Mouse (Mus musculus) liver, embryonic 11.5 days (tissue): Measurements from ENCODE around the gene Atl3. TPM values are rescaled to one million over a fixed set of nuclear protein-coding genes. Genes with fewer than 3 reads are reported as not detected.

Source experiments
- ATAC-seq: fragments of 200-750 bp; cut with Nextera tagmentation; replicated peaks from 2 replicates; pipeline ENCODE4 v1.8.0; 2017; ENCODE audit warnings: moderate number of reproducible peaks, mild to moderate bottlenecking, moderate TSS enrichment, moderate library complexity; ENCODE audit not compliant: low FRiP score
- DNase-seq: peaks from one replicate; pipeline ENCODE4 v3.0.0-alpha.2; 2017; ENCODE audit warnings: low spot score
- H3K27ac ChIP-seq: fragments of 300-500 bp; sonication (generic); 2 replicates; pipeline ENCODE4 v1.5.1; 2014; ENCODE audit warnings: mild to moderate bottlenecking, low read depth, low read length, control low read depth
- H3K27me3 ChIP-seq: fragments of 300-500 bp; sonication (generic); replicated peaks from 2 replicates; pipeline ENCODE4 v1.6.1; 2014; ENCODE audit warnings: low read length, mixed read lengths; ENCODE audit not compliant: control insufficient read depth, insufficient read depth
- H3K36me3 ChIP-seq: fragments of 300-500 bp; sonication (generic); 2 replicates; pipeline ENCODE4 v1.6.1; 2014; ENCODE audit warnings: mild to moderate bottlenecking, low read length, moderate library complexity, mixed read lengths; ENCODE audit not compliant: control insufficient read depth, insufficient read depth
- H3K4me1 ChIP-seq: fragments of 300-500 bp; sonication (generic); replicated peaks from 2 replicates; pipeline ENCODE4 v1.6.1; 2014; ENCODE audit warnings: low read length, mixed read lengths; ENCODE audit not compliant: control insufficient read depth, insufficient read depth
- H3K4me2 ChIP-seq: fragments of 300-500 bp; sonication (generic); 2 replicates; pipeline ENCODE4 v1.6.1; 2014; ENCODE audit warnings: mild to moderate bottlenecking, control low read depth, moderate library complexity
- H3K4me3 ChIP-seq: fragments of 300-500 bp; sonication (generic); 2 replicates; pipeline ENCODE4 v1.5.1; 2014; ENCODE audit warnings: low read depth, low read length, control low read depth
- H3K9ac ChIP-seq: fragments of 300-500 bp; sonication (generic); 2 replicates; pipeline ENCODE4 v1.6.1; 2014; ENCODE audit warnings: low read depth, low read length, control low read depth
- H3K9me3 ChIP-seq: fragments of 300-500 bp; sonication (generic); 2 replicates; pipeline ENCODE4 v1.6.1; 2016; ENCODE audit warnings: low read length, inconsistent platforms, mixed read lengths; ENCODE audit not compliant: control insufficient read depth
- WGBS: fragments of 180-500 bp; shearing (Covaris S2); extraction: QIAGEN DNeasy Blood & Tissue Kit; methylation state at CpG from one replicate; pipeline ENCODE4 v1.1.7; 2014; 5-methylcytosine and 5-hydroxymethylcytosine counted together
- polyA plus RNA-seq: library from polyadenylated mRNA; unstranded; fragments of >200 nt; fragmentation: Nextera tagmentation; extraction: Ambion mirVana; gene quantifications from 2 replicates; pipeline ENCODE4 v1.2.1, GENCODE M21; 2014

The Atl3 gene
- polyA plus RNA-seq, 1 experiment from 2014 or later, result 10.7 TPM

DNA sequence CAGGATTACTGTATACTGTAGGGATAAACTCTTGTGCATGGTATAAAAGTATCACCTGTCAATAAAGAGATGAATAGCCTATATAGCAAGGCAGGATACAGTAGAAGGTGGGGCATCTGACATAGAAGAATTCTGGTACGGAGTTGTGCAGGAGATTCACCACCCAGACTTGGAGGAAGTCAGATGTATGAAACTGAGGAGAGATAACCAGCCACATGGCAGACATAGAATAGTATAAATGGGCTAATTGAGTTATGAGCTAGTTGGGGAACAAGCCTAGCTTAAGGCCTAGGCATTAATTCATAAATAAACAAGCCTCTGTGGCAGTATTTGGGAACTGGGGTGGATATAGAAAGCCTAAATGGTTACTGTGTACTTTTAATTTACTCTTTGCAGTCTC is 22.6 kb downstream of the Atl3 start:
- H3K27ac ChIP-seq, result no peak overlapping the region
- H3K27me3 ChIP-seq, result no peaks in the 10 kb centered on the region
- H3K9me3 ChIP-seq, result no peaks in the 10 kb centered on the region
- no peak overlapping the region for H3K4me3 ChIP-seq
- WGBS, result 71% methylated on average over 1 of the region's 1 CpGs
- H3K36me3 ChIP-seq, result peaks cover 3% of the 10 kb centered on the region; the same call in 1 of the 2 replicates
- no peak for DNase-seq
- H3K9ac ChIP-seq, result no peak overlapping the region
- ATAC-seq, result no peak
- H3K4me2 ChIP-seq, result no peak overlapping the region
- H3K4me1 ChIP-seq, result peaks cover 3% of the 10 kb centered on the region; the same call in 1 of the 2 replicates

GRCm38 (mm10) chr19:7521619-7522018 is 27.8 kb downstream of the Atl3 start:
- ATAC-seq (no peak), DNase-seq (no peak)
- H3K27me3 ChIP-seq, result no peaks in the 10 kb centered on the region
- H3K4me2 ChIP-seq, result no peak overlapping the region
- H3K9ac ChIP-seq, result no peak overlapping the region
- peaks cover 1% of the 10 kb centered on the region; the same call in 1 of the 2 replicates for H3K4me1 ChIP-seq
- peaks cover 15% of the 10 kb centered on the region for H3K36me3 ChIP-seq
- H3K4me3 ChIP-seq, result no peak overlapping the region
- WGBS, result 91% methylated on average over 3 of the region's 3 CpGs
- H3K27ac ChIP-seq, result no peak overlapping the region
- no peaks in the 10 kb centered on the region for H3K9me3 ChIP-seq

DNA sequence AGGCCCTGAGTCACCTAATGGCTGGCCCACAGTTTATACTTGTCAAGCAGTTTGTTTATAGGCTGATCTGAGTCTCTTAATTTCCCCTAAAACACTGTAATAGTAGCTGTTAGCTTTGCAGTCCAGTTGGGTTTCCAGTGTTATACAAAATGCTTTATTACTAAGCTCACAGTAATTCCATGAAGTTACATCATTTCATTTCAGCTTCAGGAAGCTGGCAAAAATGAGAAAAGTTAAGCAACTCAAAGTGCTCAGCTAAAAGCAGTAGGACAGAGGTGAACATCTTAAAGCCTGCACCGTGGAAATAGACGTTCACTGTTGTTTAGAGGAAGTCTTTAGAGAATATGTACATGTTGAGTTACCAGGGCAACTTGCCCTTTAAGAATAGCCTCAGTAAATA is 29.0 kb downstream of the Atl3 start:
- no peak overlapping the region for H3K4me2 ChIP-seq
- ATAC-seq (no peak), DNase-seq (no peak)
- peaks cover 15% of the 10 kb centered on the region for H3K36me3 ChIP-seq
- H3K27me3 ChIP-seq, result no peaks in the 10 kb centered on the region
- H3K9ac ChIP-seq, result no peak overlapping the region
- no peak overlapping the region for H3K27ac ChIP-seq
- no peaks in the 10 kb centered on the region for H3K4me1 ChIP-seq
- no peak overlapping the region for H3K4me3 ChIP-seq
- no peaks in the 10 kb centered on the region for H3K9me3 ChIP-seq
- 95% methylated on average over 2 of the region's 2 CpGs for WGBS

DNA sequence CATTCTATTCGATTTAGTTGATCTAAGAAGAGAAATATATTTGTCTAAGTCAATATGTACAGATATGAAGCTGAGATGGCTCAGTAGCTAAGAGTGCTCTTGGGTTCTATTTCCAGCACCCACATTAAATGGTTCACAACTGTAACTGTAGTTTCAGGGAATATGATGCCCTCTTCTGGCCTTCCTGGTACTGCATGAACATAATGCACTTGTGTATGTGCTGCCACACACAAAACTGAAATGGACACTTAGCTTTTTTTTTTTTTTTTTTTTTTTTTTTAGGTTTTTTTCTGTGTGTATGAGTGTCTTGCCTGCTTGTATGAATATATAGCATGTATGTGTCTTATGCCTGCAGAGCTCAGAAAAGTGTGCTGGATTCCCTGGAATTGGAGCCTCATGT is 29.5 kb downstream of the Atl3 start:
- Histone ChIP-seq H3K27me3 (no peaks in the 10 kb centered on the region), H3K4me3 (no peak overlapping the region), H3K4me1 (no peaks in the 10 kb centered on the region), H3K9ac (no peak overlapping the region), H3K9me3 (no peaks in the 10 kb centered on the region), H3K27ac (no peak overlapping the region), H3K36me3 (peaks cover 15% of the 10 kb centered on the region), H3K4me2 (no peak overlapping the region)
- ATAC-seq (no peak), DNase-seq (no peak)
- 86% methylated on average over 1 of the region's 1 CpGs for WGBS

DNA sequence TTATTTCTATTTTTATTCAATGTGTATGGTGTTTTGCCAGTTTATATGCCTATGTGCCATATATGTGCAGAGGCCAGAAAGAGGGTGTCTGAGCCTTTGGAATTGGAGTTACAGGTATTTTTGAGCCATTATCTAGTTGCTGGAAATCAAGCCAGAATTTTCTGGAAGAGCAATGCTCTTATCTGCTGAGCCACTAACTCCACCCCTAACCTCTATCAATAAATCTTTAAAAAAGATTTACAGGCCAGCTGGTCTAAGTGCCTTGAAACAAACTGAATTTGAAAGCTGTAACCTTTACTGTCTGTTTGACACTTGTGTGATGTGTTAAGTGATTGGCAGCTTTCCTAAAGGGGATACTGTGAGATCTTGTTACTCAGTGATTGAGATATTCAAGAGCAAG is 29.9 kb downstream of the Atl3 start:
- Histone ChIP-seq H3K4me3 (no peak overlapping the region), H3K9me3 (no peaks in the 10 kb centered on the region), H3K9ac (no peak overlapping the region), H3K36me3 (peaks cover 15% of the 10 kb centered on the region), H3K4me1 (no peaks in the 10 kb centered on the region), H3K4me2 (no peak overlapping the region), H3K27me3 (no peaks in the 10 kb centered on the region), H3K27ac (no peak overlapping the region)
- no peak for ATAC-seq
- DNase-seq, result no peak

- DNase-seq (no peak), ATAC-seq (no peak)
- Histone ChIP-seq H3K4me1 (no peaks in the 10 kb centered on the region), H3K4me2 (no peak overlapping the region), H3K4me3 (no peak overlapping the region), H3K36me3 (peaks cover 15% of the 10 kb centered on the region), H3K27me3 (no peaks in the 10 kb centered on the region), H3K27ac (no peak overlapping the region), H3K9ac (no peak overlapping the region), H3K9me3 (no peaks in the 10 kb centered on the region)
- WGBS, result 82% methylated on average over 3 of the region's 3 CpGs
Observed at GRCm38 (mm10) chr19:7524879-7525278, 31.0 kb downstream of the Atl3 start.

- Histone ChIP-seq H3K27me3 (no peaks in the 10 kb centered on the region), H3K4me3 (no peak overlapping the region), H3K9ac (no peak overlapping the region), H3K4me1 (no peaks in the 10 kb centered on the region), H3K9me3 (no peaks in the 10 kb centered on the region), H3K4me2 (no peak overlapping the region), H3K36me3 (peaks cover 2% of the 10 kb centered on the region; the same call in 1 of the 2 replicates), H3K27ac (no peak overlapping the region)
- 61% methylated on average over 7 of the region's 7 CpGs for WGBS
- ATAC-seq, result peak; percentile 36; the same call in 1 of the 2 replicates
- DNase-seq, result no peak
Observed at GRCm38 (mm10) chr19:7528639-7529428, 35.0 kb downstream of the Atl3 start.

- H3K4me3 ChIP-seq, result no peak overlapping the region
- H3K27ac ChIP-seq, result no peak overlapping the region
- H3K9me3 ChIP-seq, result no peaks in the 10 kb centered on the region
- 90% methylated on average over 5 of the region's 5 CpGs for WGBS
- DNase-seq (no peak), ATAC-seq (no peak)
- no peak overlapping the region for H3K9ac ChIP-seq
- no peaks in the 10 kb centered on the region for H3K27me3 ChIP-seq
- H3K4me2 ChIP-seq, result no peak overlapping the region
- H3K4me1 ChIP-seq, result no peaks in the 10 kb centered on the region
- peaks cover 7% of the 10 kb centered on the region; the same call in 1 of the 2 replicates for H3K36me3 ChIP-seq
Observed at GRCm38 (mm10) chr19:7531906-7532305, 38.1 kb downstream of the Atl3 start.

DNA sequence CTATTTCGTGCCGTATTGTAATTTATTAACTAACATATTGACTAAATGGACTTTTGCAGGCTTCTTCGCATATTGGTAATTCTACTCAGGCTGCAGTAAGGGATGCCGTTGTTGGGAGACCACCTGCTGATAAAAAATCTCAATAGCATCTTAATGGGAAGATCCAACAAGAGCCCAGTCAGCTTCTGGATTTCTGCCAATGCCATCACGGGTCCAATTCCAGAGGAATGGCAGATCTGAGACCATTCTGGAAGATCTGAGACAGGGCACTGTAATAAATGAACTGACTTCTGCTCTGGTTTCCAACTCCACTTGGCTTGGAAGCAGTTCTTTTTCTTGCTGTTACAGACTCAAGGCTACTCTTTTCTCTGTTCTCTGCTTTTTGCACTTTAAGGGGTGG is 40.1 kb downstream of the Atl3 start:
- DNase-seq, result no peak
- 89% methylated on average over 5 of the region's 5 CpGs for WGBS
- Histone ChIP-seq H3K27me3 (no peaks in the 10 kb centered on the region), H3K27ac (no peak overlapping the region), H3K4me2 (no peak overlapping the region), H3K36me3 (peaks cover 7% of the 10 kb centered on the region; the same call in 1 of the 2 replicates), H3K9me3 (no peaks in the 10 kb centered on the region), H3K9ac (no peak overlapping the region), H3K4me3 (no peak overlapping the region), H3K4me1 (no peaks in the 10 kb centered on the region)
- ATAC-seq, result no peak
